Mouse (Mus musculus): ENCODE measurements around the gene Olfr741. TPM values are rescaled to one million over a fixed set of nuclear protein-coding genes. Genes with fewer than 3 reads are reported as not detected.

Gene Olfr741
- polyA plus RNA-seq (2014; fragmentation: Illumina TruSeq; extraction: RNeasy Lipid Tissue Mini Kit (QIAGEN cat#74804)), result not detected

GRCm38 (mm10) chr14:50472438-50472837 is at the start of gene Olfr741:
Gene Olfr741 (plus strand): TSS chr14:50472738.

DNA sequence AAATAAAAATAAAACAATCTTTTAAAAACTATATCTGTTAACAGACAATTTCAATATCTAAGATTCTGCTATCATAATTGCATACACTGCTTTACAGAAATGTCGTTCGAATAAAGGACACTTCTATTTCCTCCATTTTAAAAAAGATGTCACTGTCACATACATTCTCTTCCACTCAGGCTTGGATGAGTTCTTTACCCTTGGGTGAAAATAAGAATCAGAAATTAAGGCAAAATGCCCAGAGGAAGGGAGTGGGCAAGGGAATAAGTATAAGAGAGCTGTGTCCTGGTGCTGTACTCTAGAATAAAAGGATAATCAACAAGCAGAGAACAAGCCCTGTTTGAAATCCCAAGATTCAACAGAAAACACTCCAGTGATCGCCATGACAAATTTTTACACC is 27.3 kb upstream of the Olfr741 start, which contains the start of gene Olfr740:
Gene Olfr740 (plus strand): TSS at position 301 of the 400 bp plus-strand sequence.

DNA sequence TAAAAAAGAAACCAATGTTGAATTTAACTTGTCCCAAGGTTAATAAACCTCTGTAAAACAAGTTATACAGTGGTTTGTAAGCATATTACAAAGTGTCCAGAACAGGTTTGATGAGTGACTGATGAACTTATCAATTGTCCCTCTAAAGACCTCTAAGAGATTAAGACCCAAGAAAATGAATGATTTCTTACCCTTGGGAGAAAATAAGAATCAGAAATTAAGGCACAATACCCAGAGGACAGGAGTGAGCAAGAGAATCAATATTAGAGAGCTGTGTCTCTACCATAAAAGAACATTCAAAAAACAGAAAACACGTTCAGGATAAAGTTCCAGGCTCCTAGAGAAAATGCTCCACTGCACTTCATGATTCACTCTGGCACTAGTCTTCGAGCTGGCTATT is 30.8 kb downstream of the Olfr741 start, which contains the start of gene Olfr742:
Gene Olfr742 (plus strand): TSS at position 301 of the 400 bp plus-strand sequence.

DNA sequence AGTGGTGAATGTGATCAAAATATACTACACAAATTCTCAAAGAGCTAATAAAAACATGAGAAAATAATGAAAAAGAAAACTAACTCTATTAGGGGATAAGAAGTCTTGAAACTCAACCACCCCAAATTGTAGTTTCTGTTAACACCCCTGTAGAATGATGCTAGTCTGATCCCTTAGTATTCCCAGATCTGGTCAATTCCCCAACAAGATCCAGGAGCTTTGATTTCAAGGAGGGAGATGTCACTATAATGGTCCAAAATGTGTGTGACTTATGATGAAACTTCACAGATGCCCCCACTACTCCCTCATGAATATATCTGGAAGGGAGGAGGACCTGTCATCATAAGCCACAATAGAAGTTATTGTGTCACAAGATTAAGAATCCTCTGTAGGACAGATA is 49.0 kb downstream of the Olfr741 start, which contains the start of gene Olfr743:
Gene Olfr743 (plus strand): TSS at position 301 of the 400 bp plus-strand sequence.

Other genes with a start within 250 kb of the Olfr741 start
- gene Olfr731, start 230.9 kb upstream of the Olfr741 start, polyA plus RNA-seq (2014; fragmentation: Illumina TruSeq; extraction: RNeasy Lipid Tissue Mini Kit (QIAGEN cat#74804)), result not detected
- not detected for gene Olfr732, start 188.5 kb upstream of the Olfr741 start, polyA plus RNA-seq (2014; fragmentation: Illumina TruSeq; extraction: RNeasy Lipid Tissue Mini Kit (QIAGEN cat#74804))
- not detected for gene Olfr733, start 171.2 kb upstream of the Olfr741 start, polyA plus RNA-seq (2014; fragmentation: Illumina TruSeq; extraction: RNeasy Lipid Tissue Mini Kit (QIAGEN cat#74804))
- not detected for gene Olfr734, start 146.0 kb upstream of the Olfr741 start, polyA plus RNA-seq (2014; fragmentation: Illumina TruSeq; extraction: RNeasy Lipid Tissue Mini Kit (QIAGEN cat#74804))
- not detected for gene Olfr735, start 123.9 kb upstream of the Olfr741 start, polyA plus RNA-seq (2014; fragmentation: Illumina TruSeq; extraction: RNeasy Lipid Tissue Mini Kit (QIAGEN cat#74804))
- gene Tlr11, start 114.8 kb upstream of the Olfr741 start, polyA plus RNA-seq (2014; fragmentation: Illumina TruSeq; extraction: RNeasy Lipid Tissue Mini Kit (QIAGEN cat#74804)), result 0.71 TPM
- gene Olfr736, start 91.6 kb upstream of the Olfr741 start, polyA plus RNA-seq (2014; fragmentation: Illumina TruSeq; extraction: RNeasy Lipid Tissue Mini Kit (QIAGEN cat#74804)), result not detected
- not detected for gene Olfr738, start 65.2 kb upstream of the Olfr741 start, polyA plus RNA-seq (2014; fragmentation: Illumina TruSeq; extraction: RNeasy Lipid Tissue Mini Kit (QIAGEN cat#74804))
- gene Olfr739, start 54.1 kb upstream of the Olfr741 start, polyA plus RNA-seq (2014; fragmentation: Illumina TruSeq; extraction: RNeasy Lipid Tissue Mini Kit (QIAGEN cat#74804)), result not detected
- not detected for gene Olfr740, start 27.2 kb upstream of the Olfr741 start, polyA plus RNA-seq (2014; fragmentation: Illumina TruSeq; extraction: RNeasy Lipid Tissue Mini Kit (QIAGEN cat#74804))
- gene Olfr742, start 30.9 kb downstream of the Olfr741 start, polyA plus RNA-seq (2014; fragmentation: Illumina TruSeq; extraction: RNeasy Lipid Tissue Mini Kit (QIAGEN cat#74804)), result not detected
- gene Olfr743, start 49.1 kb downstream of the Olfr741 start, polyA plus RNA-seq (2014; fragmentation: Illumina TruSeq; extraction: RNeasy Lipid Tissue Mini Kit (QIAGEN cat#74804)), result not detected
- gene Olfr744, start 142.1 kb downstream of the Olfr741 start, polyA plus RNA-seq (2014; fragmentation: Illumina TruSeq; extraction: RNeasy Lipid Tissue Mini Kit (QIAGEN cat#74804)), result not detected
- not detected for gene Olfr745, start 166.7 kb downstream of the Olfr741 start, polyA plus RNA-seq (2014; fragmentation: Illumina TruSeq; extraction: RNeasy Lipid Tissue Mini Kit (QIAGEN cat#74804))
- gene Olfr746, start 174.3 kb downstream of the Olfr741 start, polyA plus RNA-seq (2014; fragmentation: Illumina TruSeq; extraction: RNeasy Lipid Tissue Mini Kit (QIAGEN cat#74804)), result not detected
- not detected for gene Olfr747, start 220.5 kb downstream of the Olfr741 start, polyA plus RNA-seq (2014; fragmentation: Illumina TruSeq; extraction: RNeasy Lipid Tissue Mini Kit (QIAGEN cat#74804))
- not detected for gene Olfr748, start 234.6 kb downstream of the Olfr741 start, polyA plus RNA-seq (2014; fragmentation: Illumina TruSeq; extraction: RNeasy Lipid Tissue Mini Kit (QIAGEN cat#74804))

All from ovary, adult 10 weeks (tissue).